Mouse (Mus musculus) c-Kit-positive CD71-positive TER-119-negative erythroid progenitor cells, embryonic 14.5 days (primary cell): ENCODE measurements at regions not wholly inside any gene's neighbourhood (a gene's known extent, or its start where the extent isn't known, plus 50 kb on each side); places are given as distances from the start of the nearest gene placed in this dataset.

Experiments used
- DNase-seq: peaks from one replicate; pipeline ENCODE4 v3.0.0-alpha.2; 2013; ENCODE audit warnings: low read depth

DNA sequence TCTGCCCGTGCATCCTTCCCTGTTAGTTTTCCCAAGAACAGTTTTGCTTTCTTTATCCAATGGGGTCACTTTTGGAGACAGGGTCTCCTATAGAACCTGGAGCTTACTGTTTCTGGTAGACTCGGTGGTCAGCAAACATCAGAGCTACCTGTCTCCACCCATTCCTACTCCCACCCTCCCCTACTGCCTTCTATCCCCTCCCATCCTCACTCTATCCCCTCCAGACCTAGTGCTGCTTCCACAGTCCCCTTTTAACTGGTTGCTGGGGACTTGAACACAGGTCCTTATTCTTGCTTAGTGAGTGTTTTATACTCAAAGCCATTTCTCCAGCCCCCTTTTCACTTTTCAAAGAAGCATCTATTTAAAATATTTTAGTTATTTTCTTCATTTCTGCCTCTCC, 189.4 kb upstream of the Fat4 start:
- DNase-seq = no peak

DNA sequence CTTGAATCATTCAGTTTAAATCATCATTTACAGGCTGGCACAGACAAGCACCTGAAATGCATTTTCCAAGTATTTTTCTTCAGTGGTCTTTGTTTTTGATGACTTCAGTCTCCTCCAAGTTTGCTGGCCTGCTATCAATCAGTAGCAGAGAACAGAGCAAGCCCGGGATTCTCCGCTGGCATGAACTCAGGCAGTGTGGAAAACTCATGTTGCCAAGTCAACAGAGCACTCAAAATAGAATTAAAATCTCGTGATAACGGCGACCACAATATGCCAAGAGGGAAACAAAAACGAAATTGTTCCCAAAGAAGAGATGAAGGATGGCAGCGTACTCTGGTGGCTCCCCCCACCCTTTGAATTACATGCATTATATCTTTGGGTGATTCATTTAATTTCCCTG, 190.9 kb upstream of the Fat4 start:
- no peak for DNase-seq

DNA sequence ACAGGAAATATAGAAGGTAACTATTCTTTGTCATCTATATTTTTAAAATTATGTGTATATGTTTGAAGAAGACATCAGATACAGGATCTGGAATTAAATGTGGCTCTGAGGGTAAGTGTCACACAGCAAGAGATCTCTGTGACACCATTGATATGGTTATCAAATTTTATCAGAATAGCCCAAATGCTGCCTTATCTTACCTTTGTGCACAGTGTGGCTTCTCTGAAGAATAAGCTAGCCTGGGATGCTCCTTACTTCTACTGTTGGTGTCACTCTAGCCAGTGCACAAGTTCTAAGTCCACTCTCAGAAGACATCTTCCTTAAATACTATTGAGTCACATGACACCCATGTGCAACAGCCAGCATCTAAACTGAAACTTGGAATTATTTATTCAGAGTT, 194.0 kb upstream of the Fat4 start:
- peak; percentile 15 for DNase-seq

DNA sequence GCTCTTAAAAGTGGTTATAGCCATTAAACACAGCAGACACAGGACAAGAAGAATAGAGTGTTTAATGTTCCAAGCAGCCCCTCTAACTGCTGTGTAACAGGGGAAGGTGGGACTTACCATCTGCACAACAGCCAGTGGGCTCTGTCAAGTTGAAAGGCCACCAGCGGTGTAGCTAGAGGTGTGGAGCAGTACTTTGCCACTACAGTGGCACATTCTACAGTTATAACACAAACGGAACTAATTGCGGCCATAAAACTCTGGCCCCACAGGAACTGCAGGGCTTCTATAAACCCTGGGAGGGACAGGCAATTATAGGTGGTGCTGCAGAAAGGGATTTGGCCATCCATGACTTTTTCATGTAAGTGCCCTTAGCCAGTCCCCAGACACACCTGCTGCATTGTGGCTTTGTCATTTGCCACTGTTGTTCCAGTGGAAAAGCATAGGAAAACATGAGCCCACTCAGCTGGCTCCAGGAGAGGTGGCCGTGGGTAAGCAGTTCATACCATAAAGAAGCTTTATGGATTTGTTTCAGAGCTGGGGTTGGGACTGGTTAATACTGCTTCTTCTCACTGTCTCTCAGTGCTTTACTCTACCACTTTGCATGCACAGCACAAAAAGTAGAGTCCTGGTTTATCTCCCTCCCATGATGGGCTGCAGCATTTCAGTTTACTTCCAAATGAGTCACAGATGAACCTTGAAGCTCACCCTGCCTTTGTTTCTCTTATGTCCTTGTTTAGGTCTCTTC, 199.8 kb upstream of the Ankrd50 start:
- no peak for DNase-seq

DNA sequence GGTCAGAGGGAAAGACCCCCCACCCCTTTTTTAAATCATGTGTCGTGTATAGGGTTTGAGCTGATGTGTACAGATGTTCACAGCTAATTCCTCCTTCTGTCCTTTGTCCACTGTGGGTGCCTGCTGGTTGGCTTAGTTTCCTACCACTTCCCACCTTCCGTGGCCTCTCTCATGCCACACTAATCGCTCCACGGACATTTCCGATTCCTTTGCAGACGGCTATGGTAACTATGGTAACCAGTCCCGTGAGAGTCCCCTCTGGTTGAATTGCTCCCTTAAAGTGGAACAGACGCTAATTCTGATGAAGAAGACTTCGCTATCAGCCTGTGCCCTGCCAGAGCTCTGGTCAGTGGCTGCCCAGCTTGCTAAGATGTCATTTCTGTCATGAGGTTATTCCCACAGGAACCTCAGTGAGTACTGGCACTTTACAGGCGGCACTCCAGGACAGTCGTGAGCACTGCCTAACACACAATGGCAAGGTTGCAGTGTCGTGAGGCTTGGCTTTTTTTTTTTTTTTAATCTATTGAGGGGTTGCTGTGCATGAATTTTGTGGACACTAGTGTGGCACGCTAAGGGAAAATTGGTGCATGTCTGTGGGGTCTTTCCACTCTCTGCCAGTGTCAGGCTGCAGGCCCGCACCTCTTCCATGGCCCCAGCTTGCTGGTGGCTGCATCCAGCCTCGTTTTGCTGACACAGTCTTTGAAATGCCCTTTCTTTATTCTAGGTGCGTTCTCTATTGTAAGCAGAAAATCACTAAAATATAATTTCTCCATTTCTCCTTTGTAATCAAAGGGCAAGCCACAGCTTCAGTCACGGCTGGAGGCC, 179.2 kb upstream of the Ankrd50 start:
- DNase-seq = no peak

DNA sequence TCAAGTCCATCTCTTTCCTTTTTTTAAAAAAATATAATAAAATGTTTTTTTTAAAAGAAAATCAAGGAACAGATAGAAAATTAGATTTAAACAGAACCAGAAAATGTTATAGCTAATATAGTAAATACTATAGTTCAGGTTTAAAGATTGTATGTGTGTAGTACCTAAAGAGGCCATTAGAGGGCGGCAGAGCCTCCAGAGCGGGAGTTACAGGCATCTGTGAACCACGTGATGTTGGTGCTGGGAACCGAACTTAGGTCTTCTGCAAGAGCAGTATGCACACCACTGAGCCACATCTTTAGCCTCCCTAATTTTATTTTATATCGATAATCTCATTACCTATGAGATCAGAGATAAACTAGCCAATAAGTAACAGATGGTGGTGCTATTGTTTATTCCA, 178.4 kb upstream of the Ankrd50 start:
- peak; percentile 3 for DNase-seq

DNA sequence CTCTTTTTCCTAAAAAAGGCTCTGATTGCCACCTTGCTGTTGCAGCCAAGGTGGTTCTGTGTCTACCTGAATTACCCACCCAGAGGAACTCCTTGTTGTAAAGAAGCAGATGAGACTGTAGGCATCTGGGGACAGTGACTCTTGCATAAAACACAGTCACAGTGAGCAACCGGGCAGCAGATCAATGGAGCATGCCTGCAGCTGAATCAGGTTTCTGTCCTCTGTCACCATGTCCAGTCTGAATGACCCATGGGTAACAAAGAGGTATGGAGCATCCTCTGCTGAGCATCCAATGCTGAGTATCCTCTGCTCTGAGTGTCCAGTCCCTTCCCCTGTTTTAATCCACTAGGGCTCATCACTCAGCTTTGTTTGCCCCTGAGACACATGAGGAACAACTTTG, 172.1 kb upstream of the Ankrd50 start:
- no peak for DNase-seq

DNA sequence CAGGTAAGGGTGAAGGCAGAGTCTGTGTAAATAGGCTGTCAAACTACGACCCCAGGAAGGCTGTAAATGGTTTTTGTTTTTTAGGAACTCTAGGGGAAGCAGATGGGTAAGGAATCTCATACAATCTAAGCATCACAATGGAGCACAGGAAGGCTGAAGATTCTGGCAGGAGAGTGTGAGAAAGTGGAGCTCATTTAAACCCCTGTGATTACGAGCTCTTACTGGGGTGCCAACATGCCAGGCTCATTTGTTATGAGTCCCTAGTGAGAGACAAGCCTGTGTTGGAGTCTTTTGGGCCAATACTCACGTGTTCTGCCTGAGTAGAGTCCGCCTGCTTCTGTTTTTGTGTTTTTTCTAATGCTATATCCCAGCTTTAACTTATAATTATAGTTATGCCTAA, 169.3 kb upstream of the Ankrd50 start:
- no peak for DNase-seq

DNA sequence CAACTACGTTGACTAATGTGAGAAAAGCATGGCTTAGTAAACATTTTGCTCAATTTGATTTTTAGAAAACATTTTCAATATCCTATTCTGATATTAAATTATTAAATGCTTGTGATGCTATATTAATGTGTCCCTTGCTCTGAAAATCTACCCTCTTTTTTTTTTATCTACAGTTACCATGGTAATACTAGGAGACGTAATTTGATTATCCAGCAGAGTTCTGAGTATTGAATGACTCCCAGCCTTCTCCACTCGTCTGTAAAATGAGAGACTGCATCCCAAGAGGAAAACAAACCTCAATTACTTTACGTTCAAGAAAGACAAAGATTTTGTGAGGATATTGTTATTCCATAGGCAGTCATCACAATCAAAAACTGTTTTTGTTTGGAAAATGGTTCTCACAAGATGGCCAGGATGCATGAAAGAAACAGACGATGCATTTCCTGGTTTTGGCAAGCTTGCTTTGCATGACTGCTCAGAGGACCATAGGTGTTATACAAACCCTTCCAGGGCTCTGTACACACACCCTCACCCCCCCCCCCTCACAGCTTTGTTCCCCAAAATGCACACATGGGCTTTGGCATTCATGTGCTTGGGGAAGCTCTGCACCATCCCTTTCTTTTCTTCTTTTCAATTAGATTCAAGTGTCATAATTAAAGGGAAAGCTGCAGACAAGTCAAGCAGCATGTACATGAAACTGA, 168.5 kb upstream of the Ankrd50 start:
- DNase-seq = no peak

DNA sequence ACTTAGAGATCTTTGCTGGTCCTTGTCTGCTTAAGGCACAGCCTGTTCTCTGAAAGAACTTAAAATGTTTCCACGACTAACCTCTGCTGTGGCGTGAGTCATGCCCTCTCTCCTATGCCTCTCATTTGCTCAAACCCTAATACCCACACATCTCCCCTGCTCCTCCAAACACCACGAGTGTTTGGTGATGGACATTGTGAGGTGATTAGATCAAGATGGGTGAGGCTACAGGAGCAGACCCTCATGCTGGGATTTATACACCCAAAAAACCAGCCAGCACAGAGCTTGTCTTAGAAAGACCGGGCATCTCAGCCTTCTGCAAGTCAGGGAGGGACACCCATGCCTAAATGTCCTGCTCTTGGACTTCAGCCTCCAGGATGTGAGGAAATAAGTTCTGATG, 165.5 kb upstream of the Ankrd50 start:
- no peak for DNase-seq

DNA sequence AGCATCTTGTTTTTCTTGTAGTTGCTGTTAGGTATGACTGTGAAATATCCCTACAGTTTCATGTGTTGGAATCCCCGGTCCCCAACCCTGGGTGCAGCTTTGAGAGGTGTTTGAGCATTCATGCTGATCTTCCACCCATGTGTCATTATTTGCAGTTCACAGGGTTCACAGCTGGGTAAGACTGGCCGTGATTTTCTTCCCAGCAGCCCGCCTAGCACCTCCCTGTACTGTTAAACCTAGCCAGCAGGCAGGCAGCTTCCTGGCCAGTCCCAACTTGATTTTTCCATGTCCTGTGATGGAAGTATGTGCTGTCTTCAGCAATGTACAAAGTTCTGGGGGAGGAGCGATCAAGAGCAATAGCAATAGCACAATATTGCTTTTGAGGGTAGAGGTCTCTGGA, 164.0 kb upstream of the Ankrd50 start:
- DNase-seq = no peak

DNA sequence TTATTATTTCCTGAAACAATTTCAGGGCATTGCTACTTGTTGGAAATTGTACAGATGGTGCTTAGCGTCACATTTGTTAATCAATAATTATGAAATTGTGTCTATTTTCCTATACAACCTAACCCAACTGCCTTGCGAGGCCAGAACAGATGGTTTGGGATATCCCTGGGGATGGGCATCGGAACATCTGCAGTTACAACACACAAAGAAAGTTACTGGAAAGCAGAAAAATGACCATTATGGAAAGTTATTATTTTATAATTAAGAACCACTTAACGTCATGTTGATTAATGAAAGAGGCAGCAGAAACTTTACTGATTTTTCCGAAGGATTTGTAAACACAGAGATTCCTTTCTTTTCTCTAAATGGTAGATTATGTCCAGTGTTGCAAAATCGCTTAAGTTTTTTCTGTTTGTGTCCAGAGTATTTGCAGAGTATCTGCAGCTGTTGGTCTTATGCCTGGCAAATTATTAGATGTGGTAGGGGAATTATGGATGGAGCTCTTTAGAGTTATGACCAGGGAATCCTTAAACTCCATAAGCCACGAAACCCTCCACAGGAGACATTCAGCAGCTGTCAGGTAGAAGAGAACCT, 163.2 kb upstream of the Ankrd50 start:
- DNase-seq = no peak

DNA sequence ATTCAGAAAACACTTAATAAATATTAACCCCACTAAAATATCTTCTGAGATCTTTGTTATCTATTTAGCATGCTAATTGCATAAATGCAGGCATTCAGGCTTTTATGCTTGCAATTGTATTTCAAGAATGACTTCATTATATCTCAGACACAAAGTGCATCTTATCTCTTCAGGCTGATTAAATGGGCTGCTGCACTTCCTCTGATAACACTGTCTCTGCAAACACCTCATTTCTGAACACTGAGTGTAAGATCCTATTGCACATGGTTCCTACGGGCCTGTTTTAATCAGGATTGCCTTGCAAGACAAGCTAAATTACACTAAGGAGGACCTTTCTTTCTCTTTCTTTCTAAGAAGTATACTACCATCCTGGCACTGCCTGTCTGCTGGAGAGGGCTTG, 157.1 kb upstream of the Ankrd50 start:
- DNase-seq = no peak

DNA sequence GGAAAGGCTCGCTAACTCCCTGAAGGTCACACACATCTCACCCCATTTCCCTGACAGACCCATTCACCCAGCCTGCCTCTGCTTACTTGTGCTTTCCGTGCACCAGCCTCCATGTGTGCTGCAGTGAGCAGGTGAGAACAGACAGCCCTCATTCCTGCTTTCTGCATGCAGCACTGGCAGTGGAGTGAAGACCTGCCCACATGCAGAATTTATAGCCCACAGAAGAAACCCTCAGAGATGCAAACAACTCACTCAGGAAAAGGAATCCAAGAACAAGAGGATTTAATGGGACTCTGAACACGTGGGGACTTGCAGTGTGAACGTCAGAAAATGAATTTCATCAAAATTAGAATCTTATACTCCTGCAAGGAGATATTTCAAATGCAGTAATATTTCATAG, 152.2 kb upstream of the Ankrd50 start:
- DNase-seq = no peak

DNA sequence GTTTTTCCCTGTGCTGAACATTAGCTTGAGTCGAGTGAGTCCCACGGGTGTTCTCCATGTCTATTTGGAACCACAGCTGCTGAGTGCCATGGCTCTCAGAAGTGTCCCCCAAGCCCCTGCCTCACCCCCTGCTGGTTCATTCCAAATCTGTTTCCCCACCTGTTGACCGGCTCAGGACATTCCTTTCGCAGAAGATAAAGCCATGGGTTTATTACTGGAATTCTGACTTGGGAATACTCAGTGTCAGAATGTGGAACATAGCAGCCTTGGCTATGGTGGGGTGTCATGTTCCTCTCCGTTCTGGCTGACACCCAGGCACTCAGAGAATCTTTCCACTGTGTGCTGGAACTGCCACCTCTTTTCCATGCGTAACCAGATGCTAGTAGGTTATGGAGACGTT, 148.7 kb upstream of the Ankrd50 start:
- no peak for DNase-seq

DNA sequence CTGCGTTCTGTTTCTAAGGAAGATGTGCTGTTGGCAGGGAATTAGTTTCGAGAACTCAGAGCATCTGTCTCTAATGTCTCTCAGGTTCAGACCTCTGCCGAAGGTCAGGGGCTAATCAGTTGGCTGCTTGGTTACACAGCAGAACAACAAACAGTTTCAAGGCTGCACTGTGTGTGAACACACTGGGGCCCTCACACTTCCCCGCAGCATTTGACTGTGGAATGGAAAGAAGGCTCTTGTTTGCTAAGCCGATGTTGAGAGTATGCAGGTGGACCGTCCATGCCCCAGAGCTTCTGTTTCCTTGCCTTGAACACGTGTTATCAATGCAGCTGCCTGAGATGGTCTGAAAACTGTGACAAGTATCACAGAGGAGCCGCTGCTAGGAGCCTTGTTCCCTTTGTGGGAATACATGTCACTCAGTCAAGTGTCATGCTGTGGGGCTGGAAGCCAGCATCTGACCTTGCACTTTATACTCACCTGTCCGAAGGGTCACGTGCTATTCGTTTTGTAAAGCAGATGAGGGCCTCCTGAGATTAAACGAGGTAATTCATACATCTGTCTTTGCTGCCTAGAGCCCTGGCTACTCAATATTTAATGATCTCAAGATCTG, 141.0 kb upstream of the Ankrd50 start:
- no peak for DNase-seq

DNA sequence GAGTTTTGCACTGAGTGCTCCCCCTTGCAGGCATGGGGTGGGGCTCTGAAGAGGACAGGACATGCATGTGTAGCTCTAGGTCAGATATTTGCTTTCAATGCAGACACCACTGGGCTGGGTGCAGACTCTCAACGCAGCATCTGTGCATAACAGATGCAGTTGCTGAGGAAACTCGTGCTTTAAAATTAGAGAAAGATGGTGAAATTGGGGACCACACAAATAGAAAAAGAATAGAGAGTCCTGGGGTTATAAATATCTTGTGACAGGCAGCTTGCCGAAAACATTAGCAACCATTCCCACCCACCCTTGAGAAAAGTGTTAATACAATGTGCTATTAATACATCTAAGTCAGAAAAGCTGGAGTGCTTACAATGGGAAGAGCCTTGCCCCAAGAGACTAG, 133.3 kb upstream of the Ankrd50 start:
- DNase-seq = no peak

DNA sequence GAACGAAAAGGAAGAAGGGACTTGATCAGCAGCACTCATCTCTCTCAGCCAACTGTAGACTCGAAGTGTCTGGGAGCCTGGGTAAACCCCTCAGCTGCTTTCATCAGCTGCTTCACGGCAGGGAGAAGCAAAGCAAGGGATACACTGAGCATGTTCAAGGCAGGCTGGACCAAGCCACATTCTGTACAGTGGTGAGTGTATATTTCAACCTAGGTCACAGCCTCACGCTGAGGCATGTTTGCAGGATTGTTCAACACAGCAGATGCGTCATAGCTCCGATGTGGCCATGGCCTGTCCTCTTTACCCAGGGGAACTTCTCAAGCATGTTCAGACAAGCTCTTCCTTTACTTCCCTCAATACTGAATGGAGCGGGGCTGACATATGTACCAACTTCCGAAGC, 132.6 kb upstream of the Ankrd50 start:
- DNase-seq = no peak

DNA sequence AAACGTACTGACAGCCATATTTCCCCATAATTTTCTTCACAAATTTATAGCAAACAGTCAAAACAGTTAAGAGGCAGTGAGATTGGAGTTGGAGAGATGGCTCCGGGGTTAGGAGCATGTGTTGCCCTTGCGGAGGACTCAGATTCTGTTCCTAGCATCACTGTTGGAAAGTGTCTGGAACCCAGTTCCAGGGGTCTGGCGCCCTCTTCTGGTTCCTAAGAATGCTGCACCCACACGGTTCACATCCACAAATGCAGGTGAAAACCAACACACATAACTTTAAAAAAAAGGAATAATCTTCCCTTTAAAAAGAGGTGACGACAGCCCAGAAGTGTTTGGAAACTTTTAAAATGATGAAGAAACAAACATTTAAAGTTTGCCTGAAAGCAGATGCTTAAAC, 129.1 kb upstream of the Ankrd50 start:
- no peak for DNase-seq

DNA sequence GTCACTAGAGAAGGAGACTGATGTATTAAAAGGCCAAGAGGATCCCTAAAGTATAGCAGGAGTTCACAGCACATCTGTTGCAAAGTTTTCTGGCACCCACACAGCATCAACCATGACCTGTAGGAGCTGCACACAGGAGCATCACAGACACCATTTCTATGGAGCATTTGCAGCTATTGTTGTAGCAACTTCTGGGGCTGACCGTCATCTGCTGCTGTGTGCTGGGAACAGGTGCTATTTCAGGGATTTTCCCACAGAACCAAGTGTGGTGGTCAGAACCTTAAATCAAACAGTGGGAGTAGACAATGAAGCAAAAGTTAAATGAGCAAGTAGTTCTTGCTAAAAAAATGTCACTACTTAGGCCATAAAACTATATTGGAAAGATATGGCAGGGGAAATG, 106.9 kb upstream of the Ankrd50 start:
- no peak for DNase-seq

DNA sequence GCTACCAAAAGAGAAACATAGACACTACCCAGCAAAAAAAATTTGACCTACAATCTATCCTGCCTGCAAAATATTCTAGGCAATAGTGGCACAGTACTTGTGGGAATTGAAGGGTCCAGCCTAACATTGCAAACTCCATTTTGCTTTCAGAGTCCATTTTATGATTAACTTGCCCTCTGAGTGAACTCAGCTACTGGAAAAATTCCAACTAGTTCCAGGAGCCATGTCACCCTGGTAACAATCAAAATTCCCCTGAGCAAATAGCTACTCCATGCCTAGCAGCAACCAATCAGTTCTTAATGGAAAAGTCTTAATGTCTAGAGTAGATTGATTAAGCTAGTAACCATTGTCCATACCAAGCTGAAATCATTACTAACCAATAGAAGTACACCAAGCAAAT, 104.3 kb upstream of the Ankrd50 start:
- DNase-seq = no peak

DNA sequence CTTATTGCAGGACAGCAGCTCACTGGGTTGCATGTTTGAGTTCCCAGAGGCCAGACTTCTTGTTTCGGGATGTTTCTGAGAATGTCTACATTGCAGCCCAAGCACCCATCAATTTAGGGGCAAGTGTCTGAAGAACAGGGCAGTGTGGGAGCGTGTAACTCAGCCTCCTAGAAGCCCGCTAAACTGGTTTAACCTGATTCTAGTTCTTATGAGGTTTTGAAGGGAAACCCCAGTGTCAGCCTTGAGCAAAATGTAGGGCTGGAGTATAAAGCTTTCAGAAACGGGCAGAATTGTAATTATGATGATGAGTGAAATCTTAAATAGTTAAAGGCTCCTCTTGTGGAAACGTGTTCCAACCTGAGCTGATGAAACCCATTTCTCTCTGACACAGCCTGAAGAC, 100.9 kb upstream of the Ankrd50 start:
- DNase-seq = no peak
